Mouse (Mus musculus): ENCODE measurements around the gene Plcl2. TPM values are rescaled to one million over a fixed set of nuclear protein-coding genes. Genes with fewer than 3 reads are reported as not detected.
A peak's percentile ranks its signal among the peaks of the same experiment; 100 is the strongest.
"Not testable (repeated sequence)": the region's sequence is repeated elsewhere in the genome, so short reads cannot be mapped to it uniquely, and the experiment has no call there.

Gene Plcl2
- polyA plus RNA-seq, 1 experiment from 2014 or later: 3.6 TPM

DNA sequence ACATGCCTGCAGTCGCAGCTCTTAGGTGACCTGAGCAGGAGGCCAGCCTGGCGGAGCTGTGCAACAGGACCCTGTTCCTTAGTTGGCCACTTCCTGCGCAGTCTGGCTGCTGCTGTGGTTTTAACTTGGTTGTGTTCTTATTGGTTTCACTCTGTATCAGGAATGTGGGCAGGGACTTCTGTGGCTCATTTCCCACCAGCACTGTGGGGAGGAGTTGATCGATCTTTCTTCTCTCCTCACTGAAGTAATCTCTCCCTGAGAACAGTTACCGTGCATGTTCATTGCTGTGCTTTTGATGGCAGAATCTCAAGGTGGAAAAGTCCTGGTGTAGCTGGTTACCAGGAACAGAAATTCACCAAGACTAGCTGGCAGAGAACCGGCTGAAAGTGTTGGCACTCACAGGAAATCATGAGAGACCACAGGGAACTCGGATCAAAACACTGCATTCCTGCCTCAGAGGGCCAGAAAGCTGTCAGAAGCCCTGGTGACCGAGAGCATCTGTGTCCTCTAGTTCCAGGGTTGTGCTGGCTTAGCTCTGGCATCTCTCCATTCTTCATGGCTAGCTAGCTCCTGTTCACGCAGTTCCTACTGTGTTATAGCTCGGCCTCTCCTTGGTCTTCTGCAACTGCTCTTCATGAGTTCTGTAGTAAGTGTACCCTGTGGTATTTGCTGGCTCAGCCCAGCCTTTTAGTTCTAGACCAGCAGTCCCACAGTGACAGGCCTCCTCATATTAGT lies 168.9 kb downstream of the Plcl2 start:
- Histone ChIP-seq H3K4me1 (replicated peaks) (no peaks in the 10 kb centered on the region), H3K27ac (no peak overlapping the region), H3K4me3 (no peak overlapping the region), H3K9me3 (no peaks in the 10 kb centered on the region), H3K27me3 (ENCODE audit: insufficient read depth, poor library complexity, severe bottlenecking) (no peaks in the 10 kb centered on the region), H3K36me3 (no peaks in the 10 kb centered on the region)
- DNase-seq (ENCODE audit: low spot score): no peak
- 80% methylated on average over 10 of the region's 10 CpGs for WGBS

- H3K27ac ChIP-seq: no peak overlapping the region
- 73% methylated on average over 2 of the region's 2 CpGs for WGBS
- H3K4me3 ChIP-seq: no peak overlapping the region
- no peaks in the 10 kb centered on the region for H3K36me3 ChIP-seq
- H3K27me3 ChIP-seq (ENCODE audit: insufficient read depth, poor library complexity, severe bottlenecking): no peaks in the 10 kb centered on the region
- H3K4me1 ChIP-seq (replicated peaks): no peaks in the 10 kb centered on the region
- no peak for DNase-seq (ENCODE audit: low spot score)
- H3K9me3 ChIP-seq: no peaks in the 10 kb centered on the region
Measured at GRCm38 (mm10) chr17:50678748-50679147, 169.5 kb downstream of the Plcl2 start.

GRCm38 (mm10) chr17:50679613-50680534 lies 170.7 kb downstream of the Plcl2 start:
- Histone ChIP-seq H3K27ac (no peak overlapping the region), H3K36me3 (no peaks in the 10 kb centered on the region), H3K27me3 (ENCODE audit: insufficient read depth, poor library complexity, severe bottlenecking) (no peaks in the 10 kb centered on the region), H3K9me3 (no peaks in the 10 kb centered on the region), H3K4me1 (replicated peaks) (peaks cover 2% of the 10 kb centered on the region; the same call in 1 of the 2 replicates), H3K4me3 (no peak overlapping the region)
- no peak for DNase-seq (ENCODE audit: low spot score)
- 88% methylated on average over 12 of the region's 12 CpGs for WGBS

DNA sequence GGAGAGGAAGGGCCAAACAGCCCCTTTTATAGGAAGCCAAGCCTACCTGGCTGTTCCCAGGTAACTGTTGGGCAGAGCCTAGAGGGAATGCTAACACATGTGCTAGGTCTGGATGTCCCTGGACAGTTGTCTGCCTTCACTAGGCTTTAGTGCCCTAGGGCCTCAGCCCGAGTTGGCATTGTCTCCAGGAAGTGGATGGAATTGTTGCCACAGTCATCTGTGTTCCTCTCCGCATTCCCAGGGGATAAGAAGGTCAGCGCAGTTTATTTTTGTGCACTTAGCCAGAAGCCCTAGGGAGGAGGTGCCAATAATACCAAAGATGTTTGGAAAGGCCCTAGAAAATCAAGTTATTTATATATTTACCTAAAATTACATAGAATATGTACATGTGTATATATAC lies 173.5 kb downstream of the Plcl2 start:
- Histone ChIP-seq H3K4me1 (replicated peaks) (peaks cover 6% of the 10 kb centered on the region; the same call in 1 of the 2 replicates), H3K4me3 (no peak overlapping the region), H3K36me3 (peaks cover 2% of the 10 kb centered on the region; the same call in 1 of the 2 replicates), H3K27ac (no peak overlapping the region), H3K27me3 (ENCODE audit: insufficient read depth, poor library complexity, severe bottlenecking) (no peaks in the 10 kb centered on the region), H3K9me3 (no peaks in the 10 kb centered on the region)
- DNase-seq (ENCODE audit: low spot score): no peak
- 77% methylated on average over 3 of the region's 3 CpGs for WGBS

- H3K4me1 ChIP-seq (replicated peaks): peaks cover 6% of the 10 kb centered on the region; the same call in 1 of the 2 replicates
- no peaks in the 10 kb centered on the region for H3K9me3 ChIP-seq
- H3K36me3 ChIP-seq: peaks cover 9% of the 10 kb centered on the region; the same call in 1 of the 2 replicates
- no peak for DNase-seq (ENCODE audit: low spot score)
- no peak overlapping the region for H3K4me3 ChIP-seq
- H3K27me3 ChIP-seq (ENCODE audit: insufficient read depth, poor library complexity, severe bottlenecking): no peaks in the 10 kb centered on the region
- WGBS: 67% methylated on average over 7 of the region's 7 CpGs
- H3K27ac ChIP-seq: no peak overlapping the region
Measured at GRCm38 (mm10) chr17:50684960-50685645, 175.9 kb downstream of the Plcl2 start.

DNA sequence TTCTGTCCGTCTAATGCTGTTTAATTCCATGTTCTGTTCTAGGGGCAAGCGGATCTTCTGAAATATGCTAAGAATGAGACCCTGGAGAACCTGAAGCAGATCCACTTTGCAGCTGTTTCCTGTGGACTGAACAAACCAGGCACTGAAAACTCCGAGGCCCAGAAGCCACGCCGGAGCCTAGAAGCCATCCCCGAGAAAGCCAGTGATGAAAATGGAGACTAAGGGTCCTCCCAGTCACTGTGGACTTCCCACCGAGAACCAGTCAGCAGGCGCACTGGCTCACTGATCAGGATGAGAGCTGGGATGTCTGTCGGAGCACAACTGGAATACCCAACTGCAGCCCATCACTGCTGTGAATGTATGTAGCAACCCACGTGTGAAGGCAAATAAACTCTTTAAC lies 178.5 kb downstream of the Plcl2 start:
- Histone ChIP-seq H3K4me3 (no peak overlapping the region), H3K27me3 (ENCODE audit: insufficient read depth, poor library complexity, severe bottlenecking) (no peaks in the 10 kb centered on the region), H3K4me1 (replicated peaks) (peaks cover 6% of the 10 kb centered on the region; the same call in 1 of the 2 replicates), H3K36me3 (peaks cover 9% of the 10 kb centered on the region; the same call in 1 of the 2 replicates), H3K27ac (no peak overlapping the region), H3K9me3 (no peaks in the 10 kb centered on the region)
- 71% methylated on average over 10 of the region's 10 CpGs for WGBS
- no peak for DNase-seq (ENCODE audit: low spot score)

GRCm38 (mm10) chr17:50688135-50688534 lies 178.9 kb downstream of the Plcl2 start:
- Histone ChIP-seq H3K27me3 (ENCODE audit: insufficient read depth, poor library complexity, severe bottlenecking) (no peaks in the 10 kb centered on the region), H3K9me3 (no peaks in the 10 kb centered on the region), H3K36me3 (peaks cover 9% of the 10 kb centered on the region; the same call in 1 of the 2 replicates), H3K4me3 (no peak overlapping the region), H3K4me1 (replicated peaks) (peaks cover 6% of the 10 kb centered on the region; the same call in 1 of the 2 replicates), H3K27ac (no peak overlapping the region)
- 85% methylated on average over 6 of the region's 6 CpGs for WGBS
- DNase-seq (ENCODE audit: low spot score): no peak

DNA sequence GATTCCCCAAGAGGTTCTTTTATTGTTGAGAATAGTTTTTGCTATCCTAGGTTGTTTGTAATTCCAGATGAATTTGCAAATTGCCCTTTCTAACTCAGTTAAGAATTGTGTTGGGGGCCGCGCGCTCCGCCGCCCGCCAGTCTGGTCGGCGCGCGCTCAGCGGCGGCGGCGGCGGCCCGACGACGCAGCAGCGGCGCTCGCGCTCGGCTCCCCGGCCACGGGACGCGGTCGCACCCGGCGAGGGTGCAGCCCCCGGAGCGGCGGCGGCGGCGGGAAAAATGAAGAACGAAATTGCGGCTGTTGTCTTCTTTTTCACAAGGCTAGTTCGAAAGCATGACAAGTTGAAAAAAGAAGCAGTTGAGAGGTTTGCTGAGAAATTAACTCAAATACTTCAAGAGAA lies 189.2 kb downstream of the Plcl2 start:
- Histone ChIP-seq H3K27me3 (ENCODE audit: insufficient read depth, poor library complexity, severe bottlenecking) (peaks cover 15% of the 10 kb centered on the region), H3K4me3 (peak overlapping the region; percentile 33)
- DNase-seq (ENCODE audit: low spot score); H3K9me3 ChIP-seq; H3K36me3 ChIP-seq; H3K4me1 ChIP-seq (replicated peaks); H3K27ac ChIP-seq: not testable (repeated sequence)
- WGBS: 3% methylated on average over 39 of the region's 39 CpGs

GRCm38 (mm10) chr17:50710497-50711222 lies 201.5 kb downstream of the Plcl2 start:
- Histone ChIP-seq H3K36me3 (no peaks in the 10 kb centered on the region), H3K4me1 (replicated peaks) (no peaks in the 10 kb centered on the region), H3K27me3 (ENCODE audit: insufficient read depth, poor library complexity, severe bottlenecking) (no peaks in the 10 kb centered on the region), H3K4me3 (no peak overlapping the region), H3K9me3 (peaks cover 5% of the 10 kb centered on the region; the same call in 1 of the 2 replicates), H3K27ac (no peak overlapping the region)
- DNase-seq (ENCODE audit: low spot score): peak; percentile 12
- WGBS: 76% methylated on average over 7 of the region's 7 CpGs

- Histone ChIP-seq H3K27me3 (ENCODE audit: insufficient read depth, poor library complexity, severe bottlenecking) (no peaks in the 10 kb centered on the region), H3K36me3 (no peaks in the 10 kb centered on the region), H3K4me3 (no peak overlapping the region), H3K9me3 (peaks cover 7% of the 10 kb centered on the region; the same call in 1 of the 2 replicates), H3K4me1 (replicated peaks) (no peaks in the 10 kb centered on the region), H3K27ac (no peak overlapping the region)
- DNase-seq (ENCODE audit: low spot score): no peak
- 85% methylated on average over 5 of the region's 5 CpGs for WGBS
Measured at GRCm38 (mm10) chr17:50717586-50717985, 208.4 kb downstream of the Plcl2 start.

DNA sequence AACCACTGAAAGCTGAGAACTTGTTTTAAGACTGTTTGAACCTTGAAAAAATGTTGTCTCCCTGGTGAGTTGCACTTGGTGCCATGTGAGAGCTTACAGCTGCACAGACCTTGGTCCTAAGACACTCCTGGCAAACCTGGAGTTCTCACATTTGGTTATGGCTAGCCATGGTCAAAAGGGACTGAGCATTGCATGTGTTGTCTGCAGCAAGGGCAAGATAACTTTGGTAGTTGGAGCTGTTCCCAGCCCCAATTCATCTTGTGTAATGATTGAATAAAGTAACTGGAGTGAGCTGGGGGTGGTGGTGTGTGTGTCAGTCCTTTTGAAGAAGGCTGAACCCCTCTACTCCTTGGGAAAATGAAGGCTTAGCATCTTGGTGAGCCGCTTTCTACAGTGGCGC lies 215.2 kb downstream of the Plcl2 start:
- no peaks in the 10 kb centered on the region for H3K9me3 ChIP-seq
- DNase-seq (ENCODE audit: low spot score): no peak
- H3K36me3 ChIP-seq: no peaks in the 10 kb centered on the region
- H3K4me1 ChIP-seq (replicated peaks): no peaks in the 10 kb centered on the region
- no peaks in the 10 kb centered on the region for H3K27me3 ChIP-seq (ENCODE audit: insufficient read depth, poor library complexity, severe bottlenecking)
- H3K27ac ChIP-seq: no peak overlapping the region
- H3K4me3 ChIP-seq: no peak overlapping the region
- WGBS: 58% methylated on average over 2 of the region's 2 CpGs

GRCm38 (mm10) chr17:50726265-50726664 lies 217.1 kb downstream of the Plcl2 start:
- WGBS: 76% methylated on average over 2 of the region's 2 CpGs
- DNase-seq (ENCODE audit: low spot score): no peak
- no peak overlapping the region for H3K27ac ChIP-seq
- H3K36me3 ChIP-seq: no peaks in the 10 kb centered on the region
- H3K9me3 ChIP-seq: no peaks in the 10 kb centered on the region
- H3K4me3 ChIP-seq: no peak overlapping the region
- H3K27me3 ChIP-seq (ENCODE audit: insufficient read depth, poor library complexity, severe bottlenecking): no peaks in the 10 kb centered on the region
- no peaks in the 10 kb centered on the region for H3K4me1 ChIP-seq (replicated peaks)

All from hindbrain, embryonic 10.5 days (tissue).